Mouse (Mus musculus) heart, embryonic 16.5 days (tissue): ENCODE measurements around the gene Phlda1. TPM values are rescaled to one million over a fixed set of nuclear protein-coding genes. Genes with fewer than 3 reads are reported as not detected.

Source experiments
- ATAC-seq: fragments of 200-750 bp; cut with Nextera tagmentation; replicated peaks from 2 replicates; pipeline ENCODE4 v1.8.0; 2017; ENCODE audit warnings: moderate number of reproducible peaks; ENCODE audit not compliant: insufficient read depth, low FRiP score; ENCODE audit errors: extremely low read depth
- H3K27ac ChIP-seq: fragments of 300-500 bp; sonication (generic); 2 replicates; pipeline ENCODE4 v1.5.1; 2014; ENCODE audit warnings: mild to moderate bottlenecking, low read length, control low read depth, moderate library complexity
- H3K27me3 ChIP-seq: fragments of 300-500 bp; sonication (generic); 2 replicates; pipeline ENCODE4 v1.6.1; 2014; ENCODE audit warnings: low read length, mixed read lengths; ENCODE audit not compliant: control insufficient read depth, insufficient read depth
- H3K36me3 ChIP-seq: fragments of 300-500 bp; sonication (generic); 2 replicates; pipeline ENCODE4 v1.6.1; 2014; ENCODE audit not compliant: control insufficient read depth, insufficient read depth
- H3K4me1 ChIP-seq: fragments of 300-500 bp; sonication (generic); 2 replicates; pipeline ENCODE4 v1.6.1; 2014; ENCODE audit warnings: low read length, mixed read lengths; ENCODE audit not compliant: control insufficient read depth, insufficient read depth
- H3K4me2 ChIP-seq: fragments of 300-500 bp; sonication (generic); 2 replicates; pipeline ENCODE4 v1.6.1; 2014; ENCODE audit warnings: low read depth, mild to moderate bottlenecking, control low read depth, low read length
- H3K4me3 ChIP-seq: fragments of 300-500 bp; sonication (generic); 2 replicates; pipeline ENCODE4 v1.5.1; 2014; ENCODE audit warnings: mild to moderate bottlenecking, control low read depth, low read length
- H3K9ac ChIP-seq: fragments of 300-500 bp; sonication (generic); 2 replicates; pipeline ENCODE4 v1.6.1; 2014; ENCODE audit warnings: low read length, control low read depth
- H3K9me3 ChIP-seq: fragments of 300-500 bp; sonication (generic); replicated peaks from 2 replicates; pipeline ENCODE4 v1.6.1; 2016; ENCODE audit warnings: low read length; ENCODE audit not compliant: control insufficient read depth
- WGBS: fragments of 180-500 bp; shearing (Covaris S2); extraction: QIAGEN DNeasy Blood & Tissue Kit; methylation state at CpG from one replicate; pipeline ENCODE4 v1.1.7; 2014; 5-methylcytosine and 5-hydroxymethylcytosine counted together
- polyA plus RNA-seq: library from polyadenylated mRNA; unstranded; fragments of >200 nt; fragmentation: Nextera tagmentation; extraction: Ambion mirVana; gene quantifications from 2 replicates; pipeline ENCODE4 v1.2.1, GENCODE M21; 2015

The Phlda1 gene
- polyA plus RNA-seq, 1 experiment from 2014 or later: 27.4 TPM

GRCm38 (mm10) chr10:111518350-111518749 lies 12.3 kb downstream of the Phlda1 start:
- Histone ChIP-seq H3K27ac (no peak overlapping the region), H3K4me3 (no peak overlapping the region), H3K9ac (no peak overlapping the region), H3K27me3 (no peaks in the 10 kb centered on the region), H3K4me2 (no peak overlapping the region), H3K36me3 (no peaks in the 10 kb centered on the region), H3K4me1 (peaks cover 33% of the 10 kb centered on the region), H3K9me3 (no peaks in the 10 kb centered on the region)
- ATAC-seq: no peak
- WGBS: 86% methylated on average over 4 of the region's 4 CpGs

DNA sequence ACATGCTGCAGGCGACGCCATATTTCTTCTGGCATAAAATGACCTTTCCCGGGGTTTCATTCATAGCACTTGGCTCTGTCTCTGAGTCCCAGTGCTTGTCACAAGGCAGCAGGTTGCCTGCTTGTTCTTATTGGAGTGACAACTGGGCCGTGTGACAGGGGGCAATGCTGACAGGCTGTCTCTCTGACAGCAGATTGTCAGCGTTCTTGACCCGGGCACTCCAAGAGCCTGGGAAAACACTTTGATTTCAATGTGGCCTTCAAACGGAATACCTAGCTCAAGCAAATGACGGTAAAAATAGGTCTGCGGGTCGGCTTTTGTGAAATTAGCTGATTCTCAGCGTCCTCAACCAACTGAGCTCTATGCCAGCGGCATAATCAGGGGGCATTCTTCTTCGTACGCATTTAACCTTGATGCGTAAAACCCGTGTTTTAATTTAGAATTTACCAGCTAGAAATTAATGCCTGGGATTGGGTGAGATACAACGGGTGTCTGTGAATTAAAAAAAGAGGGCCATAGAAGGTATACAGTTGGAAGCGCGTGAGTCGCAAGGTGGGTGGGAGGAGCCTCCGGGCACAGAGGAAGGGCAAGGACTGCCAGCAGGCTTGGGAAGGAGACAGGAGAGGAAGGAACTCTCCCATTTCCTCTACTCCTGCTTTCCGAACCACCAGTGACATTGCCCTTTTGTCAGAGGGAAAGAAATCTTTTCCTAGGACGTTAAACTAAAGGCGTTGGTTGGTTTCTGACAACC lies 13.7 kb downstream of the Phlda1 start:
- Histone ChIP-seq H3K27ac (peak overlapping the region; percentile 94), H3K4me2 (peak overlapping the region; percentile 66), H3K9me3 (no peaks in the 10 kb centered on the region), H3K27me3 (no peaks in the 10 kb centered on the region), H3K4me1 (peaks cover 33% of the 10 kb centered on the region), H3K4me3 (peak overlapping the region; percentile 38), H3K36me3 (no peaks in the 10 kb centered on the region), H3K9ac (peak overlapping the region; percentile 61)
- peak; percentile 86 for ATAC-seq
- 29% methylated on average over 24 of the region's 24 CpGs for WGBS

- H3K4me1 ChIP-seq: peaks cover 25% of the 10 kb centered on the region
- H3K9me3 ChIP-seq: no peaks in the 10 kb centered on the region
- H3K27ac ChIP-seq: peak overlapping the region; percentile 94; the same call in 1 of the 2 replicates
- WGBS: 57% methylated on average over 3 of the region's 3 CpGs
- H3K4me3 ChIP-seq: no peak overlapping the region
- no peak overlapping the region for H3K9ac ChIP-seq
- no peaks in the 10 kb centered on the region for H3K36me3 ChIP-seq
- no peak for ATAC-seq
- H3K27me3 ChIP-seq: no peaks in the 10 kb centered on the region
- no peak overlapping the region; the same call in 1 of the 2 replicates for H3K4me2 ChIP-seq
Observed at GRCm38 (mm10) chr10:111520621-111521020, 14.5 kb downstream of the Phlda1 start.

DNA sequence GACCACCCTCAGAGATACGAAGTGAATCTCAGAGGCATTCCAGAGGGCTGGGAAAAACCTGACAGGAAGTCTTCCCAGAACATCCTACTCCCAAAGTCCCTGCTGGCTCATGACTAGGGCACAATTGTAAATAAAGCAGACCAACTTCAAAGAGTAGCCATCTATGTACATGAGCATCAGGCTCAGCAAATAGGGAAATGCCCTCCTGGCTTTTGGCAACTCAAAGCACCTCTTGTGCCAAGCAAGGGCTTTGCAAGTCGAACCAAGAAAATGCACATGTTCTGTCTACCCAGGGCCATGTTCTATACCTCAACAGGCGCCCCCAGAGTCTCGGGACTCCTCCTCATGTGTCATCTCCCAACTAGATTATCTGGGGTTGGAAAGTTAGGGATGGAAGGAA lies 15.6 kb downstream of the Phlda1 start:
- ATAC-seq: no peak
- Histone ChIP-seq H3K4me1 (peaks cover 16% of the 10 kb centered on the region), H3K4me3 (no peak overlapping the region), H3K9me3 (no peaks in the 10 kb centered on the region), H3K27me3 (no peaks in the 10 kb centered on the region), H3K9ac (no peak overlapping the region), H3K4me2 (no peak overlapping the region), H3K36me3 (no peaks in the 10 kb centered on the region), H3K27ac (no peak overlapping the region)
- WGBS: 61% methylated on average over 4 of the region's 4 CpGs

DNA sequence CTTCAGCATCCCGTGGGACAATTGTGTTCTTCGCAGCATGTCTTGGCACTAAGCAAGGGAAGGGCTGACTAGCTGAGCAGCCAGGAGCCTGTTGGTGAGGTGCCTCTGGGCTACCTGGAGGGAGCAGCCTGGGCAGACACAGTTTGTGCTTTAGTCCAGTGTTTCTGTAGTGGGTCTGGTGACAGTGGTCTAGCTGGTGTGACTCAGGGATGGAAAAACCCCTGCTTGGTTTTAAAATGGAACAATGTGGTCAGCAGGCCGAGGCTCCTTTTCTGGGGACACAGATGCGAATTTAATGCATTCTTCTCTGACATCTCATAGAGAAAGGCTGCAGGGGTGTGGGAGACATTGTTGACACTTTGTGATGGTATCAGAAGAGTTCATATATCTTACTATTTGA lies 16.1 kb downstream of the Phlda1 start:
- H3K27ac ChIP-seq: no peak overlapping the region
- whole genome bisulfite sequencing: 79% methylated on average over 4 of the region's 4 CpGs
- H3K4me3 ChIP-seq: no peak overlapping the region
- peaks cover 10% of the 10 kb centered on the region; the same call in 1 of the 2 replicates for H3K4me1 ChIP-seq
- no peaks in the 10 kb centered on the region for H3K36me3 ChIP-seq
- no peaks in the 10 kb centered on the region for H3K27me3 ChIP-seq
- no peak overlapping the region for H3K4me2 ChIP-seq
- no peaks in the 10 kb centered on the region for H3K9me3 ChIP-seq
- H3K9ac ChIP-seq: no peak overlapping the region
- no peak for ATAC-seq

GRCm38 (mm10) chr10:111523894-111524293 lies 17.8 kb downstream of the Phlda1 start:
- Histone ChIP-seq H3K4me2 (no peak overlapping the region), H3K9me3 (no peaks in the 10 kb centered on the region), H3K4me3 (no peak overlapping the region), H3K27ac (no peak overlapping the region), H3K4me1 (peaks cover 15% of the 10 kb centered on the region), H3K9ac (no peak overlapping the region), H3K27me3 (no peaks in the 10 kb centered on the region), H3K36me3 (no peaks in the 10 kb centered on the region)
- ATAC-seq: no peak
- 86% methylated on average over 12 of the region's 12 CpGs for WGBS

- 68% methylated on average over 5 of the region's 5 CpGs for WGBS
Observed at GRCm38 (mm10) chr10:111527057-111527456, 21.0 kb downstream of the Phlda1 start.

DNA sequence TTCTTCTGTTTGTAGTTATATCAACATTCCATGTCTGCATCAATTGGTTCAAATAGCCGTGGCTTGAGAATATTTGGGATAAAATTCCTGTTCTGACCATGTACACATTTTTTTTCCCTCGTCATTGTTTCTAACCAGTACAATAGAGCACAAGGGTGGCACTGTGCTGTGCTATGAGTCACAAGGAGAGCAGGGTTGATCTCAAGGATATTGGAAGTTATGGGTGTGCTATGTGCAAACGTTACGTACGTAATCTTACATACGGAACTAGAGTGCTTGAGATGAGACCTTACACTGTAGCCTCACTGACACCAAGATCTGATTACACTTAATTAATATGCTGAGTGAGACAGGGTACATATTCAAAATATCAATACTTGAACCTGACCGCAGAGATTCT lies 21.5 kb downstream of the Phlda1 start:
- no peak for ATAC-seq

More at GRCm38 (mm10) chr10:111527057-111527456, 21.0 kb downstream of the Phlda1 start:
- H3K4me2 ChIP-seq: no peak overlapping the region
- peaks cover 15% of the 10 kb centered on the region for H3K4me1 ChIP-seq
- peak; percentile 23; the same call in 1 of the 2 replicates for ATAC-seq
- no peak overlapping the region for H3K27ac ChIP-seq
- no peak overlapping the region for H3K4me3 ChIP-seq
- H3K9ac ChIP-seq: no peak overlapping the region
- no peaks in the 10 kb centered on the region for H3K9me3 ChIP-seq
- H3K36me3 ChIP-seq: no peaks in the 10 kb centered on the region
- no peaks in the 10 kb centered on the region for H3K27me3 ChIP-seq

GRCm38 (mm10) chr10:111528283-111528682 lies 22.2 kb downstream of the Phlda1 start:
- Histone ChIP-seq H3K27me3 (no peaks in the 10 kb centered on the region), H3K9me3 (no peaks in the 10 kb centered on the region), H3K36me3 (no peaks in the 10 kb centered on the region), H3K4me1 (peaks cover 15% of the 10 kb centered on the region), H3K4me3 (no peak overlapping the region), H3K4me2 (no peak overlapping the region), H3K27ac (no peak overlapping the region), H3K9ac (no peak overlapping the region)
- ATAC-seq: no peak
- WGBS: 68% methylated on average over 4 of the region's 4 CpGs

More for the DNA sequence above, 21.5 kb downstream of the Phlda1 start:
- no peak overlapping the region for H3K4me3 ChIP-seq
- no peak overlapping the region for H3K4me2 ChIP-seq
- WGBS: 86% methylated on average over 7 of the region's 7 CpGs
- no peaks in the 10 kb centered on the region for H3K27me3 ChIP-seq
- peaks cover 15% of the 10 kb centered on the region for H3K4me1 ChIP-seq
- no peak overlapping the region for H3K9ac ChIP-seq
- no peak overlapping the region for H3K27ac ChIP-seq
- H3K9me3 ChIP-seq: no peaks in the 10 kb centered on the region
- H3K36me3 ChIP-seq: no peaks in the 10 kb centered on the region
